Mouse (Mus musculus): ENCODE results near the gene Cpa1. TPM values are rescaled to one million over a fixed set of nuclear protein-coding genes. Genes with fewer than 3 reads are reported as not detected.
A peak's percentile ranks its signal among the peaks of the same experiment; 100 is the strongest.

The Cpa1 gene
- total and polyA plus RNA-seq, 3 experiments: 0.14 to 0.21 TPM; not detected in 1

GRCm38 (mm10) chr6:30667585-30667984 is 28.6 kb downstream of the Cpa1 start:
- Histone ChIP-seq H3K27ac (no peak overlapping the region), H3K4me3 (no peak overlapping the region), H3K4me1 (ENCODE audit: control insufficient read depth, insufficient read depth, low read length) (peaks cover 1% of the 10 kb centered on the region), H3K9ac (ENCODE audit: low read depth, low read length) (no peak overlapping the region), H3K79me2 (replicated peaks; ENCODE audit: control insufficient read depth, insufficient read depth, low read length) (no peaks in the 10 kb centered on the region), H3K27me3 (ENCODE audit: control insufficient read depth, insufficient read depth, low read length) (no peaks in the 10 kb centered on the region), H3K36me3 (ENCODE audit: control insufficient read depth, insufficient read depth, low read length) (no peaks in the 10 kb centered on the region)
- TF ChIP-seq EP300 (IDR thresholded peaks at IDR 0.05; ENCODE audit: insufficient read depth, low read depth, low read length): no peak
- TF ChIP-seq POLR2A (IDR thresholded peaks at IDR 0.05; ENCODE audit: insufficient read depth, low read depth, low read length): no peak
- intact Hi-C loops (cut with DNase I): no loop called here
- 53% methylated on average over 5 of the region's 5 CpGs for WGBS
- no peak for DNase-seq

GRCm38 (mm10) chr6:30671696-30672095 is 32.7 kb downstream of the Cpa1 start:
- no peak overlapping the region for H3K9ac ChIP-seq (ENCODE audit: low read depth, low read length)
- H3K79me2 ChIP-seq (replicated peaks; ENCODE audit: control insufficient read depth, insufficient read depth, low read length): no peaks in the 10 kb centered on the region
- peaks cover 6% of the 10 kb centered on the region for H3K4me1 ChIP-seq (ENCODE audit: control insufficient read depth, insufficient read depth, low read length)
- H3K27me3 ChIP-seq (ENCODE audit: control insufficient read depth, insufficient read depth, low read length): no peaks in the 10 kb centered on the region
- intact Hi-C loops (cut with DNase I): no loop called here
- no peak overlapping the region for H3K4me3 ChIP-seq
- peaks cover 2% of the 10 kb centered on the region; the same call in 1 of the 2 replicates for H3K36me3 ChIP-seq (ENCODE audit: control insufficient read depth, insufficient read depth, low read length)
- TF ChIP-seq CTCF (IDR thresholded peaks at IDR 0.05) (no peak), EP300 (IDR thresholded peaks at IDR 0.05; ENCODE audit: insufficient read depth, low read depth, low read length) (no peak)
- H3K27ac ChIP-seq: no peak overlapping the region
- 91% methylated on average over 5 of the region's 5 CpGs for WGBS
- DNase-seq: no peak

GRCm38 (mm10) chr6:30673764-30674561 is 34.9 kb downstream of the Cpa1 start:
- H3K79me2 ChIP-seq (replicated peaks; ENCODE audit: control insufficient read depth, insufficient read depth, low read length): no peaks in the 10 kb centered on the region
- intact Hi-C loops (cut with DNase I): no loop called here
- whole genome bisulfite sequencing: 29% methylated on average over 14 of the region's 14 CpGs
- DNase-seq: peak; percentile 29 to 39
- TF ChIP-seq POLR2A (IDR thresholded peaks at IDR 0.05; ENCODE audit: insufficient read depth, low read depth, low read length) (no peak), EP300 (IDR thresholded peaks at IDR 0.05; ENCODE audit: insufficient read depth, low read depth, low read length) (no peak), CTCF (IDR thresholded peaks at IDR 0.05) (no peak)
- peaks cover 2% of the 10 kb centered on the region; the same call in 1 of the 2 replicates for H3K36me3 ChIP-seq (ENCODE audit: control insufficient read depth, insufficient read depth, low read length)
- peak overlapping the region; percentile 28 for H3K4me3 ChIP-seq
- H3K27me3 ChIP-seq (ENCODE audit: control insufficient read depth, insufficient read depth, low read length): no peaks in the 10 kb centered on the region
- peaks cover 5% of the 10 kb centered on the region for H3K4me1 ChIP-seq (ENCODE audit: control insufficient read depth, insufficient read depth, low read length)
- peak overlapping the region; percentile 33; the same call in 1 of the 2 replicates for H3K9ac ChIP-seq (ENCODE audit: low read depth, low read length)
- peak overlapping the region; percentile 42 for H3K27ac ChIP-seq

GRCm38 (mm10) chr6:30674714-30675280 is 35.8 kb downstream of the Cpa1 start:
- intact Hi-C loops (cut with DNase I): no loop called here
- H3K36me3 ChIP-seq (ENCODE audit: control insufficient read depth, insufficient read depth, low read length): peaks cover 2% of the 10 kb centered on the region; the same call in 1 of the 2 replicates
- no peak for DNase-seq
- peak overlapping the region; percentile 32 for H3K27ac ChIP-seq
- H3K79me2 ChIP-seq (replicated peaks; ENCODE audit: control insufficient read depth, insufficient read depth, low read length): no peaks in the 10 kb centered on the region
- TF ChIP-seq EP300 (IDR thresholded peaks at IDR 0.05; ENCODE audit: insufficient read depth, low read depth, low read length) (no peak), POLR2A (IDR thresholded peaks at IDR 0.05; ENCODE audit: insufficient read depth, low read depth, low read length) (no peak), CTCF (IDR thresholded peaks at IDR 0.05) (no peak)
- WGBS: 42% methylated on average over 9 of the region's 9 CpGs
- peak overlapping the region; percentile 28 for H3K4me3 ChIP-seq
- H3K9ac ChIP-seq (ENCODE audit: low read depth, low read length): no peak overlapping the region
- H3K27me3 ChIP-seq (ENCODE audit: control insufficient read depth, insufficient read depth, low read length): no peaks in the 10 kb centered on the region
- H3K4me1 ChIP-seq (ENCODE audit: control insufficient read depth, insufficient read depth, low read length): peaks cover 5% of the 10 kb centered on the region

GRCm38 (mm10) chr6:30675281-30675771 is 36.3 kb downstream of the Cpa1 start:
- Histone ChIP-seq H3K36me3 (ENCODE audit: control insufficient read depth, insufficient read depth, low read length) (peaks cover 2% of the 10 kb centered on the region; the same call in 1 of the 2 replicates), H3K27me3 (ENCODE audit: control insufficient read depth, insufficient read depth, low read length) (no peaks in the 10 kb centered on the region), H3K4me1 (ENCODE audit: control insufficient read depth, insufficient read depth, low read length) (peaks cover 5% of the 10 kb centered on the region), H3K27ac (peak overlapping the region; percentile 32), H3K4me3 (peak overlapping the region; percentile 28), H3K9ac (ENCODE audit: low read depth, low read length) (peak overlapping the region; percentile 74), H3K79me2 (replicated peaks; ENCODE audit: control insufficient read depth, insufficient read depth, low read length) (no peaks in the 10 kb centered on the region)
- DNase-seq: peak; percentile 29 to 49
- WGBS: 27% methylated on average over 11 of the region's 11 CpGs
- no peak for TF ChIP-seq POLR2A (IDR thresholded peaks at IDR 0.05; ENCODE audit: insufficient read depth, low read depth, low read length)
- TF ChIP-seq CTCF (IDR thresholded peaks at IDR 0.05): no peak
- no peak for TF ChIP-seq EP300 (IDR thresholded peaks at IDR 0.05; ENCODE audit: insufficient read depth, low read depth, low read length)
- intact Hi-C loops (cut with DNase I): no loop called here

- no peaks in the 10 kb centered on the region for H3K79me2 ChIP-seq (replicated peaks; ENCODE audit: control insufficient read depth, insufficient read depth, low read length)
- intact Hi-C loops (cut with DNase I): no loop called here
- no peak overlapping the region for H3K9ac ChIP-seq (ENCODE audit: low read depth, low read length)
- H3K4me3 ChIP-seq: no peak overlapping the region
- peaks cover 5% of the 10 kb centered on the region for H3K4me1 ChIP-seq (ENCODE audit: control insufficient read depth, insufficient read depth, low read length)
- no peak for DNase-seq
- H3K27me3 ChIP-seq (ENCODE audit: control insufficient read depth, insufficient read depth, low read length): no peaks in the 10 kb centered on the region
- TF ChIP-seq EP300 (IDR thresholded peaks at IDR 0.05; ENCODE audit: insufficient read depth, low read depth, low read length) (no peak), CTCF (IDR thresholded peaks at IDR 0.05) (no peak), POLR2A (IDR thresholded peaks at IDR 0.05; ENCODE audit: insufficient read depth, low read depth, low read length) (no peak)
- H3K27ac ChIP-seq: no peak overlapping the region
- 93% methylated on average over 6 of the region's 6 CpGs for WGBS
- peaks cover 2% of the 10 kb centered on the region; the same call in 1 of the 2 replicates for H3K36me3 ChIP-seq (ENCODE audit: control insufficient read depth, insufficient read depth, low read length)
Measured at GRCm38 (mm10) chr6:30676506-30676905, 37.5 kb downstream of the Cpa1 start.
